In genomic region chr6:142751365-142751764, GRCm38 (mm10) we compare ENCODE assay signal across 15 mouse cellular contexts. TPM values are rescaled to one million over a fixed set of nuclear protein-coding genes. Genes with fewer than 3 reads are reported as not detected.
DNase-seq lines count a peak whose midpoint lies in the region; ATAC-seq lines count a peak whose summit lies in the region.
"Had no signal": no experiment of that assay in that cellular context is flagged by ENCODE, and none has a peak within 500 bp of the region (broad histone marks: within the 10 kb centered on the region; RNA-seq: fewer than 3 reads in every experiment).

No protein-coding gene starts in this region.

- no peak overlapping the region for H3K4me2 ChIP-seq in neural tube, embryonic 11.5 days (ENCODE audit: low read depth)
- H3K4me2 ChIP-seq in hindbrain, embryonic 15.5 days = peak overlapping the region; percentile 33
- H3K4me2 ChIP-seq in neural tube, embryonic 14.5 days (ENCODE audit: low read depth, low read length) = no peak overlapping the region
- H3K4me2 ChIP-seq: embryonic facial prominence, embryonic 12.5 days had no signal

- H3K9ac ChIP-seq in neural tube, embryonic 11.5 days (ENCODE audit: low read length) = no peak overlapping the region
- no peak overlapping the region for H3K9ac ChIP-seq in hindbrain, embryonic 15.5 days
- H3K9ac ChIP-seq in neural tube, embryonic 14.5 days (replicated peaks; ENCODE audit: low read depth, low read length) = no peak overlapping the region
- H3K9ac ChIP-seq: embryonic facial prominence, embryonic 12.5 days had no signal

- 45% methylated on average over 9 of the region's 9 CpGs for WGBS in neural tube, embryonic 11.5 days
- WGBS in hindbrain, embryonic 15.5 days = 59% methylated on average over 9 of the region's 9 CpGs
- 43% methylated on average over 9 of the region's 9 CpGs for WGBS in neural tube, embryonic 14.5 days

- H3K27ac ChIP-seq in neural tube, embryonic 11.5 days (ENCODE audit: low read depth, low read length) = no peak overlapping the region
- H3K27ac ChIP-seq in hindbrain, embryonic 15.5 days (replicated peaks) = no peak overlapping the region
- H3K27ac ChIP-seq in neural tube, embryonic 14.5 days (ENCODE audit: low read depth, low read length) = no peak overlapping the region
- H3K27ac ChIP-seq: embryonic facial prominence, embryonic 12.5 days; heart, adult 2 months had no signal

- no peak overlapping the region for H3K4me3 ChIP-seq in neural tube, embryonic 11.5 days (ENCODE audit: low read depth, low read length)
- H3K4me3 ChIP-seq in hindbrain, embryonic 15.5 days = no peak overlapping the region
- H3K4me3 ChIP-seq in neural tube, embryonic 14.5 days (ENCODE audit: low read depth, low read length) = no peak overlapping the region
- H3K4me3 ChIP-seq: embryonic facial prominence, embryonic 12.5 days; heart, adult 2 months had no signal

- H3K4me1 ChIP-seq in neural tube, embryonic 11.5 days (ENCODE audit: control insufficient read depth, insufficient read depth, low read length) = no peaks in the 10 kb centered on the region
- H3K4me1 ChIP-seq in hindbrain, embryonic 15.5 days (replicated peaks) = no peaks in the 10 kb centered on the region
- no peaks in the 10 kb centered on the region for H3K4me1 ChIP-seq in neural tube, embryonic 14.5 days (ENCODE audit: control insufficient read depth, insufficient read depth, low read length)
- H3K4me1 ChIP-seq: embryonic facial prominence, embryonic 12.5 days had no signal

- no peaks in the 10 kb centered on the region for H3K9me3 ChIP-seq in neural tube, embryonic 11.5 days (ENCODE audit: control insufficient read depth, low read length)
- no peaks in the 10 kb centered on the region for H3K9me3 ChIP-seq in hindbrain, embryonic 15.5 days
- no peaks in the 10 kb centered on the region for H3K9me3 ChIP-seq in neural tube, embryonic 14.5 days (ENCODE audit: control insufficient read depth, low read length)
- H3K9me3 ChIP-seq: embryonic facial prominence, embryonic 12.5 days had no signal

- DNase-seq in embryo, embryonic 10 days (ENCODE audit: low spot score) = peak; percentile 26
- DNase-seq in embryo, embryonic 9.5 days (ENCODE audit: extremely low spot score) = no peak
- DNase-seq in neural tube, embryonic 11.5 days (ENCODE audit: low spot score) = no peak
- DNase-seq in neural tube, embryonic 10.5 days (ENCODE audit: extremely low spot score, low spot score) = no peak
- DNase-seq in layer of hippocampus, postnatal 36 days = no peak
- DNase-seq: adrenal gland, adult 2 months; heart, adult 2 months; heart, postnatal 4 days; kidney, postnatal 36 days; thymus, postnatal 14 days had no signal

- no peaks in the 10 kb centered on the region for H3K27me3 ChIP-seq in neural tube, embryonic 11.5 days (ENCODE audit: control insufficient read depth, insufficient read depth, low read length)
- H3K27me3 ChIP-seq in hindbrain, embryonic 15.5 days = 0 out of 2 replicates have a peak, but pooled peaks cover 10% of the 10 kb centered on the region
- no peaks in the 10 kb centered on the region for H3K27me3 ChIP-seq in neural tube, embryonic 14.5 days (ENCODE audit: control insufficient read depth, insufficient read depth, low read length)

- H3K36me3 ChIP-seq in neural tube, embryonic 11.5 days (ENCODE audit: control insufficient read depth, insufficient read depth, low read length) = no peaks in the 10 kb centered on the region
- no peaks in the 10 kb centered on the region for H3K36me3 ChIP-seq in hindbrain, embryonic 15.5 days
- H3K36me3 ChIP-seq in neural tube, embryonic 14.5 days (ENCODE audit: control insufficient read depth, insufficient read depth, low read length) = no peaks in the 10 kb centered on the region
- H3K36me3 ChIP-seq: embryonic facial prominence, embryonic 12.5 days had no signal

- ATAC-seq in neural tube, embryonic 11.5 days (ENCODE audit: insufficient read depth, low FRiP score, low TSS enrichment) = peak; percentile 54; the same call in 1 of the 2 replicates
- peak; percentile 67 for ATAC-seq in hindbrain, embryonic 15.5 days (ENCODE audit: low FRiP score, low read depth)
- peak; percentile 84 for ATAC-seq in neural tube, embryonic 14.5 days (ENCODE audit: low read depth)
- no peak for ATAC-seq in granulocyte monocyte progenitor cell, adult 5-6 weeks (replicated peaks; ENCODE audit: poor library complexity, severe bottlenecking)

RNA-seq across cellular contexts. Expression of gene Cmas, which starts 5.1 kb away (rescaled TPM):
- 130 and 133 TPM in 2 replicates for polyA plus RNA-seq in neural tube, embryonic 11.5 days (2014; fragmentation: Nextera tagmentation; extraction: Ambion mirVana)
- polyA plus RNA-seq in hindbrain, embryonic 15.5 days (2015; fragmentation: Nextera tagmentation; extraction: Ambion mirVana) = 185 and 188 TPM in 2 replicates
- polyA plus RNA-seq in neural tube, embryonic 14.5 days (2014; fragmentation: Nextera tagmentation; extraction: Ambion mirVana) = 181 and 199 TPM in 2 replicates
- 61.7 and 65.1 TPM in 2 replicates for total RNA-seq in granulocyte monocyte progenitor cell, adult 5-6 weeks (2014; fragmentation: Nextera tagmentation)
- 68.3 and 87.5 TPM in 2 replicates for total RNA-seq in granulocyte monocyte progenitor cell, adult 5-6 weeks (2017)
- 100 to 1,000 TPM in 1 of 2 experiments, 10 to 100 TPM in 1; 93.1 to 101 TPM for total RNA-seq in layer of hippocampus, postnatal 36 days (2021)

RNA-seq across cellular contexts. Expression of gene Abcc9, which starts 49.2 kb away (rescaled TPM):
- 1.5 and 1.7 TPM in 2 replicates for polyA plus RNA-seq in neural tube, embryonic 11.5 days (2014; fragmentation: Nextera tagmentation; extraction: Ambion mirVana)
- polyA plus RNA-seq in hindbrain, embryonic 15.5 days (2015; fragmentation: Nextera tagmentation; extraction: Ambion mirVana) = 3.3 and 3.4 TPM in 2 replicates
- 4.6 and 5.5 TPM in 2 replicates for polyA plus RNA-seq in neural tube, embryonic 14.5 days (2014; fragmentation: Nextera tagmentation; extraction: Ambion mirVana)
- not detected in 2 replicates for total RNA-seq in granulocyte monocyte progenitor cell, adult 5-6 weeks (2014; fragmentation: Nextera tagmentation)
- not detected in 2 replicates for total RNA-seq in granulocyte monocyte progenitor cell, adult 5-6 weeks (2017)
- total RNA-seq in layer of hippocampus, postnatal 36 days (2021) = 1 to 10 TPM; 3.1 to 3.3 TPM

RNA-seq across cellular contexts. Expression of gene Sult6b2, which starts 52.9 kb away (rescaled TPM):
- 0.15 and 0.29 TPM in 2 replicates for polyA plus RNA-seq in neural tube, embryonic 11.5 days (2014; fragmentation: Nextera tagmentation; extraction: Ambion mirVana)
- 0.30 TPM in 1 of 2 replicates, not detected in the other for polyA plus RNA-seq in hindbrain, embryonic 15.5 days (2015; fragmentation: Nextera tagmentation; extraction: Ambion mirVana)
- 0.09 TPM in 1 of 2 replicates, not detected in the other for polyA plus RNA-seq in neural tube, embryonic 14.5 days (2014; fragmentation: Nextera tagmentation; extraction: Ambion mirVana)
- total RNA-seq in granulocyte monocyte progenitor cell, adult 5-6 weeks (2014; fragmentation: Nextera tagmentation) = not detected in 2 replicates
- total RNA-seq in granulocyte monocyte progenitor cell, adult 5-6 weeks (2017) = not detected in 2 replicates
- not detected for total RNA-seq in layer of hippocampus, postnatal 36 days (2021)
- total RNA-seq: adrenal gland, adult 2 months; heart, adult 2 months; heart, postnatal 4 days had no signal
- polyA plus RNA-seq: adrenal gland, adult 2 months; embryonic facial prominence, embryonic 12.5 days; lung, embryonic 16.5 days had no signal
